Mouse (Mus musculus) hindbrain, embryonic 11.5 days (tissue): ENCODE data around the gene Ccdc173. TPM values are rescaled to one million over a fixed set of nuclear protein-coding genes. Genes with fewer than 3 reads are reported as not detected.
"Not testable (repeated sequence)": the region's sequence is repeated elsewhere in the genome, so short reads cannot be mapped to it uniquely, and the experiment has no call there.

Source experiments
- ATAC-seq: fragments of 200-750 bp; cut with Nextera tagmentation; 2 replicates; pipeline ENCODE4 v1.8.0; 2017; ENCODE audit warnings: mild to moderate bottlenecking, moderate TSS enrichment, moderate library complexity; ENCODE audit not compliant: low FRiP score
- DNase-seq: peaks from one replicate; pipeline ENCODE4 v3.0.0-alpha.2; 2015; ENCODE audit warnings: low spot score
- H3K27ac ChIP-seq: fragments of 300-500 bp; sonication (generic); 2 replicates; pipeline ENCODE4 v1.5.1; 2014; ENCODE audit warnings: mild to moderate bottlenecking, low read depth, low read length
- H3K27me3 ChIP-seq: fragments of 300-500 bp; sonication (generic); 2 replicates; pipeline ENCODE4 v1.6.1; 2014; ENCODE audit warnings: mild to moderate bottlenecking, low read length, moderate library complexity, mixed read lengths; ENCODE audit not compliant: control insufficient read depth, insufficient read depth
- H3K36me3 ChIP-seq: fragments of 300-500 bp; sonication (generic); 2 replicates; pipeline ENCODE4 v1.6.1; 2014; ENCODE audit warnings: mild to moderate bottlenecking, low read length, moderate library complexity, mixed read lengths; ENCODE audit not compliant: control insufficient read depth, insufficient read depth
- H3K4me1 ChIP-seq: fragments of 300-500 bp; sonication (generic); replicated peaks from 2 replicates; pipeline ENCODE4 v1.6.1; 2014; ENCODE audit warnings: low read length, mixed read lengths; ENCODE audit not compliant: control insufficient read depth, insufficient read depth
- H3K4me2 ChIP-seq: fragments of 300-500 bp; sonication (generic); replicated peaks from 2 replicates; pipeline ENCODE4 v1.6.1; 2014; ENCODE audit warnings: mild to moderate bottlenecking, low read depth, low read length
- H3K4me3 ChIP-seq: fragments of 300-500 bp; sonication (generic); 2 replicates; pipeline ENCODE4 v1.5.1; 2014; ENCODE audit warnings: low read depth, low read length
- H3K9ac ChIP-seq: fragments of 300-500 bp; sonication (generic); 2 replicates; pipeline ENCODE4 v1.6.1; 2014; ENCODE audit warnings: low read depth, low read length
- H3K9me3 ChIP-seq: fragments of 300-500 bp; sonication (generic); 2 replicates; pipeline ENCODE4 v1.6.1; 2016; ENCODE audit warnings: low read length; ENCODE audit not compliant: control insufficient read depth
- WGBS: fragments of 180-500 bp; shearing (Covaris S2); extraction: QIAGEN DNeasy Blood & Tissue Kit; methylation state at CpG from one replicate; pipeline ENCODE4 v1.1.7; 2014; 5-methylcytosine and 5-hydroxymethylcytosine counted together
- polyA plus RNA-seq: library from polyadenylated mRNA; unstranded; fragments of >200 nt; fragmentation: Nextera tagmentation; extraction: Ambion mirVana; gene quantifications from 2 replicates; pipeline ENCODE4 v1.2.1, GENCODE M21; 2014

The Ccdc173 gene
- polyA plus RNA-seq, 1 experiment from 2014 or later, result 5.8 TPM

DNA sequence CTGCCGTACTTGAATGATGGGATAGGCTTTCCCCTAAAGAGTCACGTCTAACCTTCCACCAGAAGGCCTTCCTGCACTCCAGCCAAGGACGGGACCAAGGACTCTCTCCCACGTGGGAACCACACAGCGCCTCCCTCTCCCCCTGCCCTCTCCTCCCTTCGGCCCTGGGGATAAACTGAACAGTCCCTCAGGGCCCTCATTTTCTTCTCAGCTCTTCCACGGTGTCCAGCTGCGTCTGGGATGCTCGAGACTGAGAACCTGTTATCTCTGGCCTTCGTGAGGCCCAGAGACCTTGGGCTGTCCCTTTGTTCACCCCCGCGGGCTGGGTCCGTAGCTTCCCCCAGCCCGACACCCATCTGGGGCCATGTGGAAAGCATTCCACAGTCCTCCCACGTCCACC lies 20.8 kb upstream of the Ccdc173 start:
- H3K27me3 ChIP-seq, result no peaks in the 10 kb centered on the region
- no peak overlapping the region for H3K27ac ChIP-seq
- no peaks in the 10 kb centered on the region for H3K36me3 ChIP-seq
- ATAC-seq, result no peak
- no peaks in the 10 kb centered on the region for H3K9me3 ChIP-seq
- no peak overlapping the region for H3K4me3 ChIP-seq
- no peak for DNase-seq
- 77% methylated on average over 15 of the region's 15 CpGs for WGBS
- no peak overlapping the region for H3K9ac ChIP-seq
- no peaks in the 10 kb centered on the region for H3K4me1 ChIP-seq
- H3K4me2 ChIP-seq, result no peak overlapping the region

- H3K9ac ChIP-seq, H3K36me3 ChIP-seq, H3K4me2 ChIP-seq, ATAC-seq, H3K27ac ChIP-seq, H3K9me3 ChIP-seq, DNase-seq, H3K4me1 ChIP-seq, H3K27me3 ChIP-seq, H3K4me3 ChIP-seq: not testable (repeated sequence)
- WGBS, result 86% methylated on average over 7 of the region's 9 CpGs
Measured at GRCm38 (mm10) chr2:69804663-69805062, 15.3 kb upstream of the Ccdc173 start.

- Histone ChIP-seq H3K27me3 (no peaks in the 10 kb centered on the region), H3K27ac (no peak overlapping the region), H3K4me2 (no peak overlapping the region), H3K9me3 (no peaks in the 10 kb centered on the region), H3K9ac (no peak overlapping the region), H3K4me3 (no peak overlapping the region), H3K36me3 (no peaks in the 10 kb centered on the region), H3K4me1 (no peaks in the 10 kb centered on the region)
- ATAC-seq (no peak), DNase-seq (no peak)
- 64% methylated on average over 8 of the region's 8 CpGs for WGBS
Measured at GRCm38 (mm10) chr2:69803756-69804155, 14.4 kb upstream of the Ccdc173 start.

DNA sequence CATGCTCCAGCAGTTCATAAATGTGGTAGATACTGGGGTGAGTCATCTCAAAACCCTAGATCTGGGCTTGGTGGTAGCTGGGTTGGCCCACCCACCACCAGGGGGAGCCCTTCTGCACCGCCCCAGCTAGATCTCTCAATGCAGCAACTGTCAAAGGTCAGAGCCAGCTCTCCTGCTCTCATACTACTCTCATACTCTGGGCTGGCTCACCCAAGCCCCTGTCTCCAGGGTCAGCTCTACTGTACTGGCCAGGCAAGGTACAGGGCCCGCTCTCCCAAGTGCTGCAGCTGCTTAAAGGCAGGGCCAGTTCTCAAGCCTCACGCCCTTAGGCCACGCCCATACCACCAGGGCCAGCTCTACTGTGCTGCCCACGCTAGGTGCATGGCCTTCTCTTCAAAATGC lies 13.5 kb upstream of the Ccdc173 start:
- H3K4me3 ChIP-seq, result no peak overlapping the region
- DNase-seq (peak; percentile 64), ATAC-seq (0 out of 2 replicates have a peak, but pooled peaks have one; percentile 33)
- no peaks in the 10 kb centered on the region for H3K9me3 ChIP-seq
- H3K4me2 ChIP-seq, result no peak overlapping the region
- WGBS, result 68% methylated on average over 5 of the region's 5 CpGs
- no peak overlapping the region for H3K27ac ChIP-seq
- no peak overlapping the region for H3K9ac ChIP-seq
- no peaks in the 10 kb centered on the region for H3K4me1 ChIP-seq
- no peaks in the 10 kb centered on the region for H3K36me3 ChIP-seq
- no peaks in the 10 kb centered on the region for H3K27me3 ChIP-seq

GRCm38 (mm10) chr2:69790722-69791121 lies 1.3 kb upstream of the Ccdc173 start:
- no peaks in the 10 kb centered on the region for H3K27me3 ChIP-seq
- no peak overlapping the region for H3K9ac ChIP-seq
- DNase-seq (no peak), ATAC-seq (no peak)
- 0 out of 2 replicates have a peak, but pooled peaks cover 5% of the 10 kb centered on the region for H3K36me3 ChIP-seq
- no peak overlapping the region for H3K4me2 ChIP-seq
- H3K27ac ChIP-seq, result no peak overlapping the region
- 85% methylated on average over 4 of the region's 4 CpGs for WGBS
- no peaks in the 10 kb centered on the region for H3K4me1 ChIP-seq
- no peaks in the 10 kb centered on the region for H3K9me3 ChIP-seq
- no peak overlapping the region for H3K4me3 ChIP-seq

GRCm38 (mm10) chr2:69790285-69790684 lies 910 bp upstream of the Ccdc173 start:
- ATAC-seq, result peak; percentile 52; the same call in 1 of the 2 replicates
- Histone ChIP-seq H3K9ac (no peak overlapping the region), H3K27ac (no peak overlapping the region)

DNA sequence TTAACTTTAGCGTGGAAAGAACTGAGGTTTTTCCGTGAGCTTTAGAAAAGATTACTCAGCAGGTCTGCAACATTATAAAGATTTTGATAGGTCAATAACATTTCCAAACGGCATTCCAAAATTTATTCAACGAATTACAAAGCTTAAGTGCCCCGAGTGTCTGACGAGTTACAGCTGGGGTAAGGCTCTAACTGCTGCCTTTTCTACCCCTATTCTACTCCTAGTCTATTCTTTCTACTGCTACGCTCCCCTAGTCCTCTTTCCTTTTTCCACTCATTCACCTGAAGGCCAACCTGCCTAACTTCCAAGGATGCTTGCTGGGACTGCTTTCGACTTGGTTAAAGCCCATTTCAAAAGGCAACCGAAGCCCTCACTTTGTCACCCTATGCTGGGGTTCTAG lies 401 bp downstream of the Ccdc173 start:
- no peaks in the 10 kb centered on the region for H3K27me3 ChIP-seq
- H3K36me3 ChIP-seq, result 0 out of 2 replicates have a peak, but pooled peaks cover 3% of the 10 kb centered on the region
- peak; percentile 57 for ATAC-seq
- peak overlapping the region; percentile 71 for H3K4me2 ChIP-seq
- no peak for DNase-seq
- 35% methylated on average over 9 of the region's 9 CpGs for WGBS
- H3K27ac ChIP-seq, result no peak overlapping the region
- H3K4me3 ChIP-seq, result peak overlapping the region; percentile 67
- H3K4me1 ChIP-seq, result no peaks in the 10 kb centered on the region
- H3K9me3 ChIP-seq, result no peaks in the 10 kb centered on the region
- H3K9ac ChIP-seq, result peak overlapping the region; percentile 78

More at GRCm38 (mm10) chr2:69790285-69790684, 910 bp upstream of the Ccdc173 start:
- 3% methylated on average over 10 of the region's 10 CpGs for WGBS
- Histone ChIP-seq H3K36me3 (0 out of 2 replicates have a peak, but pooled peaks cover 5% of the 10 kb centered on the region), H3K4me3 (peak overlapping the region; percentile 67), H3K4me1 (no peaks in the 10 kb centered on the region), H3K4me2 (peak overlapping the region; percentile 71), H3K27me3 (no peaks in the 10 kb centered on the region), H3K9me3 (no peaks in the 10 kb centered on the region)
- peak; percentile 91 for DNase-seq

GRCm38 (mm10) chr2:69778836-69779177 lies 10.6 kb downstream of the Ccdc173 start:
- no peak overlapping the region for H3K9ac ChIP-seq
- no peaks in the 10 kb centered on the region for H3K27me3 ChIP-seq
- no peaks in the 10 kb centered on the region for H3K4me1 ChIP-seq
- DNase-seq (peak; percentile 22), ATAC-seq (no peak)
- no peak overlapping the region for H3K4me2 ChIP-seq
- H3K36me3 ChIP-seq, result no peaks in the 10 kb centered on the region
- H3K9me3 ChIP-seq, result no peaks in the 10 kb centered on the region
- WGBS, result 54% methylated on average over 5 of the region's 5 CpGs
- no peak overlapping the region for H3K4me3 ChIP-seq
- no peak overlapping the region for H3K27ac ChIP-seq

DNA sequence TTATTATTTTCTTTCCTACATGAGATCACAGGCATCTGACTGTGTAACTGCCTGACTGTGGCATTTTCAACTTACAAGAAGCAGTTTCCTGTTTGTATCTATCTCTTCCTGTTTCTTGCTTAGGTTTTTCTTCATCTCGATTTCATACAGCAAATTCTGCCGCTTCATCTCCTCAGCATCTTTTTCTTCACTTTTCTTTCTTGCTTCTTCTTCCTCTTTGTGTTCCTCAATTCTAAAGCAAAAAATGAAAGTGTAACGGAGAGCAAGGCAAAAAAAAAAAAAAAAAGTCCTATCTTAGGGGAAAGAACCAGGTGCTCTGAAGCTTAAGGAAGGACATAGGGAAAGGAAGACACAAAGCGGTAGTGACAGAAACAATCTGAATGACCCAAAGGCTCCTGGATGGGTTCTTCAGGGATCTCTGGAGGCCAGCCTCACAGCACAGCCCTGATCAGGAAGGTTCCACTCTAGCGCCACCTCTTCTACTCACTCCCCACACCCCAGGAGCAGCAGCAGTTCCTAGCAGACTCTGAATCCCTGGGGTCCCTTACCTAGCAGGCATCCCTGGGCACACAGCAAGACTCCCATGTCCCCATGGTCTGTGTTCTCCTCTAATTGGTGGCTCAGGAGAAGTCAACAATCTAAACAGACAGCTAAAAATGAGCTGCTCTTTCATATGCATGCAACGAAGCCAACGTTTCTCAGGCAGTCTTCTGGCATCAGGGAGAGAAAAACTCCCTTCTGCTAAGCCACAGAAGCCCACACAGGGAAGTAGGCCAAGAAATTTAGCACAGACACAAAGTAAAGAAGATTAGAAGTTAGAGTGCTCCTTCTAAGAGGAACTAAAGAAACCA lies 11.2 kb downstream of the Ccdc173 start:
- no peak overlapping the region for H3K4me3 ChIP-seq
- no peak overlapping the region for H3K27ac ChIP-seq
- H3K27me3 ChIP-seq, result no peaks in the 10 kb centered on the region
- H3K9me3 ChIP-seq, result no peaks in the 10 kb centered on the region
- DNase-seq (no peak), ATAC-seq (no peak)
- H3K4me1 ChIP-seq, result no peaks in the 10 kb centered on the region
- no peak overlapping the region for H3K9ac ChIP-seq
- 76% methylated on average over 7 of the region's 7 CpGs for WGBS
- H3K4me2 ChIP-seq, result no peak overlapping the region
- H3K36me3 ChIP-seq, result no peaks in the 10 kb centered on the region
